Mouse (Mus musculus) midbrain, embryonic 13.5 days (tissue): ENCODE measurements around the gene 4930524B15Rik. TPM values are rescaled to one million over a fixed set of nuclear protein-coding genes. Genes with fewer than 3 reads are reported as not detected.

ENCODE experiments used
- ATAC-seq: fragments of 200-750 bp; cut with Nextera tagmentation; 2 replicates; pipeline ENCODE4 v1.8.0; 2017; ENCODE audit warnings: mild to moderate bottlenecking, moderate TSS enrichment, moderate library complexity
- H3K27ac ChIP-seq: fragments of 300-500 bp; sonication (generic); 2 replicates; pipeline ENCODE4 v1.5.1; 2015; ENCODE audit warnings: inconsistent platforms, mild to moderate bottlenecking, moderate library complexity
- H3K27me3 ChIP-seq: fragments of 300-500 bp; sonication (generic); 2 replicates; pipeline ENCODE4 v1.6.1; 2015; ENCODE audit warnings: mild to moderate bottlenecking, inconsistent platforms
- H3K36me3 ChIP-seq: fragments of 300-500 bp; sonication (generic); 2 replicates; pipeline ENCODE4 v1.6.1; 2015; ENCODE audit warnings: mild to moderate bottlenecking, inconsistent platforms
- H3K4me1 ChIP-seq: fragments of 300-500 bp; sonication (generic); replicated peaks from 2 replicates; pipeline ENCODE4 v1.6.1; 2015; ENCODE audit warnings: inconsistent platforms
- H3K4me2 ChIP-seq: fragments of 300-500 bp; sonication (generic); replicated peaks from 2 replicates; pipeline ENCODE4 v1.6.1; 2015; ENCODE audit warnings: moderate library complexity, mild to moderate bottlenecking, inconsistent platforms
- H3K4me3 ChIP-seq: fragments of 300-500 bp; sonication (generic); replicated peaks from 2 replicates; pipeline ENCODE4 v1.5.1; 2015; ENCODE audit warnings: mild to moderate bottlenecking, inconsistent platforms
- H3K9ac ChIP-seq: fragments of 300-500 bp; sonication (generic); replicated peaks from 2 replicates; pipeline ENCODE4 v1.6.1; 2015; ENCODE audit warnings: mild to moderate bottlenecking, inconsistent platforms
- H3K9me3 ChIP-seq: fragments of 300-500 bp; sonication (generic); 2 replicates; pipeline ENCODE4 v1.6.1; 2016; ENCODE audit warnings: mild to moderate bottlenecking, inconsistent platforms
- WGBS: fragments of 180-500 bp; shearing (Covaris S2); methylation state at CpG from one replicate; pipeline ENCODE4 v1.1.7; 2015; 5-methylcytosine and 5-hydroxymethylcytosine counted together
- polyA plus RNA-seq: library from polyadenylated mRNA; unstranded; fragments of >200 nt; fragmentation: Nextera tagmentation; extraction: Ambion mirVana; gene quantifications from 2 replicates; pipeline ENCODE4 v1.2.1, GENCODE M21; 2015

The 4930524B15Rik gene
- polyA plus RNA-seq = 0.26 and 0.48 TPM in 2 replicates

DNA sequence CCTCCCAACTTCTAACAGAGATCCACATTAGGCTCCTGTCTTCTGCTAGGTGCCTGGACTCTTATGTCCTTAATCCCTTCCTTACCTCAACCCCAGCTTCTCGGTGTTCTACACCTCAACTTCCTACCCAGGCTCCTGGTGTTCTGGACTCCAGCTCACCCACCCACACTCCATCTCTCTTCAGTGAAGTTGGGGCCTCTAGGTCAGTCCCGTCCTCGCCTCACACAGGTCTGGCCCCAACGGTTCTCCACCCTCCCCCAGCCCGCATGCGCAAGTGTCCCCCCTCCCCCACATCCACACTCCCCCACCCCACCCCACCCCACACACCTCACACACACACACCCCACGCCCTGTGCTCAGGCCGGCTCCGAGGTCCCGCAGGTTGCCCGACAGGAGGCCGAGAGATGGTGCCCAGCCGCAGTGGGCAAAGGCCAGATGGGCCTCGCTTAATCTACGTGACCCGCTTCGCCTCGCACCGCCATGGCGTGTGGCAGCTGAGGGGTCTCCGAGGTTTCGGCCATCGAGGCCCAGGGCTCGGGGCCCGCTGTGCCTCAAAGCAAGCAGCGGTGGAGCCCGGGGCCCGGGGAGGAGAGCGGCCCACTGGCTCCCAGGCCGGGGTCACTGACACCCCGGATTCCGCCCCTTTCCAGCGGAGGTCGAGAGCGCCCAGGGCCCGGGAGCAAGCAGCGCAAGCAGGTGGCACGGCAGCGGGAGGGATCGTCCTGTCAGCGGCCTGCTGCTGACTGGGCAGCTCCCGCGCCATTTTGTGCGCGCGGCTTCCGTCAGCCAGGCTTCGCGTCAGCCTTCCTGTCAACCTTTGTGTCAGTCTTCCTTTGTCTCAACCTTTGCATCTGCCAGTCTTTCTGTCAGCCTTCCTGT lies at the start of gene 4930524B15Rik:
4930524B15Rik (plus strand) TSS at position 337 of the 879 bp plus-strand sequence.
- Histone ChIP-seq H3K9ac (peak within 1 kb of the TSS; percentile 45), H3K27ac (no peak within 1 kb of the TSS), H3K4me1 (peaks cover 4% of the 10 kb centered on the region), H3K4me2 (peak within 1 kb of the TSS; percentile 53), H3K9me3 (no peaks in the 10 kb centered on the region), H3K36me3 (no peaks in the 10 kb centered on the region), H3K4me3 (peak within 1 kb of the TSS; percentile 25), H3K27me3 (no peaks in the 10 kb centered on the region)
- ATAC-seq = peak; percentile 87
- 43% methylated on average over 49 of the region's 49 CpGs for WGBS

DNA sequence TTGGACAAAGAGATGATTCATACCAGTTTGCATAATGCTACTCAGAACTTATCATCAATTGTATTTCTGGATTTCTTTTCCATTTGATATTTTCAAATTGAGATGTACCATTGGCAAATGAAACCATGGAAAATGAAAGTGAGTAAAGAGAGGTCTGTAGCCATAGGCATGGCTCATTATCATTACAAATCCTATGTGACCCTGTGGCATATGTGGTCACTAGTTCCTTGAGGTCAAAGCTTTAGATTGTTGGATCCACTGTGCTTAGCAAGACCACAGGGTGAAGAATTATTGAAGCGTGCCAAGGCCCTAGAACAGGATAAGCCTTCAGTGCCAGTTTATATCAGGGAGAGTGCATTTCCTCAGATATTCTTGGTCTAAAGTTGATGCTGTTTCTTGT lies 47.6 kb upstream of the 4930524B15Rik start:
- no peak for ATAC-seq
- WGBS = 98% methylated on average over 1 of the region's 1 CpGs
- Histone ChIP-seq H3K27me3 (no peaks in the 10 kb centered on the region), H3K9me3 (no peaks in the 10 kb centered on the region), H3K4me3 (no peak overlapping the region), H3K4me1 (no peaks in the 10 kb centered on the region), H3K9ac (no peak overlapping the region), H3K27ac (no peak overlapping the region), H3K4me2 (no peak overlapping the region), H3K36me3 (peaks cover 11% of the 10 kb centered on the region)

DNA sequence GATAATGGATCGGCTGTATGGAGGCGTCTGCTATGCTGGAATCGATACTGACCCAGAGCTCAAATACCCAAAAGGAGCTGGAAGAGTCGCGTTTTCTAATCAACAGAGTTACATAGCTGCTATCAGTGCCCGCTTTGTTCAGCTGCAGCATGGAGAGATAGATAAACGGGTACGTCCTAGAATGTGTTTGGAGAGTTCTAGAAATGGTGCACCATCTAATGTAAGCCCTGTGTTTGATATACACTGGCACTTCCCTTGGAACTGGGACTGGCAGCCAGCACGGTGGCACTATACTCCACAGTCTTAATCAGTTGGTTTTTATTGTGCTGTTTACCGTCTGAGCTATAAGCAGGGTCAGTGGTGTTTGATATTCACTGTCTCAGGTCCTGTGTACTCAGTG lies 35.3 kb upstream of the 4930524B15Rik start:
- no peak overlapping the region for H3K4me2 ChIP-seq
- H3K27me3 ChIP-seq = no peaks in the 10 kb centered on the region
- no peak overlapping the region for H3K27ac ChIP-seq
- no peaks in the 10 kb centered on the region for H3K4me1 ChIP-seq
- H3K9ac ChIP-seq = no peak overlapping the region
- no peaks in the 10 kb centered on the region for H3K9me3 ChIP-seq
- no peak overlapping the region for H3K4me3 ChIP-seq
- 95% methylated on average over 10 of the region's 10 CpGs for WGBS
- no peak for ATAC-seq
- H3K36me3 ChIP-seq = peaks cover 65% of the 10 kb centered on the region

DNA sequence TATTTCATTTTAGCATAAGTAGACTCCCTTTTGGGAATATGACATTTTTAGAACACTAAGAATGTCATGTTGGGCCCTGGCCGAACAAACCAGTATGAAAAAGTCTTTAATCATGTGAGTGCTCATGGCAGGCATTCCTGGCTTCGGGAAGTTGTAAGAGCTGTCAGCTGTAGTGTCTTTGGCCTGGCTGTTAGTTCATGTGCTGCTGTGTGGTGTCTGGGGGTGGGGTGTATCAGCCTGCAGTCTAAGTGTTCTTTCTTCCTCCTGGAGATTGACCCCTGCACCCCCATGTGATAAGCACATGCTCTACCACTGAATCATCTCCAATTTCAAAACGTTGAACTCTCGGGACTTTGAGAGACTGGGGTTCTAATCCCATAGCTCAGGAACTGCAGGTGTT lies 29.7 kb upstream of the 4930524B15Rik start:
- peaks cover 27% of the 10 kb centered on the region for H3K36me3 ChIP-seq
- no peak overlapping the region for H3K27ac ChIP-seq
- no peak for ATAC-seq
- peaks cover 3% of the 10 kb centered on the region for H3K4me1 ChIP-seq
- H3K4me2 ChIP-seq = no peak overlapping the region
- 58% methylated on average over 4 of the region's 4 CpGs for WGBS
- no peak overlapping the region for H3K9ac ChIP-seq
- H3K27me3 ChIP-seq = no peaks in the 10 kb centered on the region
- no peak overlapping the region for H3K4me3 ChIP-seq
- H3K9me3 ChIP-seq = no peaks in the 10 kb centered on the region

DNA sequence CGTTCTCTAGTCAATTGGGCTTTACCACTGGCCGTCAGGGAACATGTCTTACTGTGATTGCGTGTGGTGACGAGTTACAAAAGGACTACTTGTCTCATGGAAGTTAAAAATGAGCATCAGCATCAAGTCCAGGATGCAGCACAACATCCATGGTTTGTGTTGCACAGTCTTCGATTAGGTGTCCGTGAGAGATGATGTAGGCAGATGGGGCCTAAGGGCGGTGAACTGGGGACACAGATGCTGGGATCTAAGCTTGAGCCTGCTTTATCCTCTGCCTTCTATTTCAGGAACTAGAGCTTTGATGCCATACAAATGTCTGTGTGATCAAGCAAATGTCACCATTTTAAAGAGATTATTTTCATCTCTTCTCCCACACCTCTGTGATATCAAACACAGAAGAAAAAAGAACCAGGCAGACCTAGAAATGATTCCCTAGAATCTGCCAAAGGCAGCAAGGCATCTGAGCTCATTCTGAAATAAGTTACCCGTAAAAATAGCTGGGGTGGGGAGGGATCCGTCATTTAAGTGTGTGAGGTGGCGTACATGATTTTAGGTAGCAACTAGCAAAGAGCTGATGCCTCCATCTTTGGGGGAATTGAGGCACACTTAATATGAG lies 28.4 kb upstream of the 4930524B15Rik start:
- Histone ChIP-seq H3K36me3 (peaks cover 14% of the 10 kb centered on the region), H3K4me1 (peaks cover 16% of the 10 kb centered on the region), H3K4me2 (no peak overlapping the region), H3K9me3 (no peaks in the 10 kb centered on the region), H3K9ac (no peak overlapping the region), H3K27me3 (no peaks in the 10 kb centered on the region), H3K27ac (no peak overlapping the region), H3K4me3 (no peak overlapping the region)
- 93% methylated on average over 10 of the region's 10 CpGs for WGBS
- ATAC-seq = no peak

DNA sequence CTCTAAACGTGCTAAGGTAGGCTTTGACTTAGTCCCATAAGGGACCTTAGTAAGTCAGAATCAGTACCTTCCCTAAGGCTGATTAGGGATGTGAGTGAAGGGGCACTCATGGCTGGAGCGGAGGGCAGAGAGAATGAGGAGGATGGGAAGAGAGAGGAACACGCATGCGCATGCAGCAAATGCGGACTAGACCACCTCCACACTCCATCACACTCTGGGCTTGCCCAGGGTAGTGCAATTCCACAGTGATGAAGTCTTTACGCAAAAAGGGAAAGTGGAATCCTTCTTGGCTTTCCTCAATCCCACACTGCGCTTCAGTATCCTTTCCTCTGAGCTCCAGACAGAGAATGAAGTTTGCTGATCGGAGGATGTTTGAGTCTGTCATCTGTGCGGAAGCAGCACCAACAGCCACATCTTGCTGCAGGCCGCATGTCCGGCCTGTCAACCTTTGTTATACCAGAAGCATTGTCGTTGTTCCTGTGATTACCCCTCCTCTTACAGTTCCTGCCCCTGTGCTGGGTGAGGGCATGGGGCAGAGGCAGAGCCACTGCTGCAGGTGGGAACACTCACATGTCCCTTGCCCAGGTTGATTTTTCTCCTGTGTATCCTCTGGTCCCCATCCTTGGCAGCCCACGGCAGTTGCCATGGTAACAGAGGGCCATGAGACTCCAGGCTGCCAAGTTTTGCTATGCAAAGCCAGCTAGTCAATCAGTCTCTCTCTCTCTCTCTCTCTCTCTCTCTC lies 24.3 kb upstream of the 4930524B15Rik start:
- 61% methylated on average over 13 of the region's 13 CpGs for WGBS
- Histone ChIP-seq H3K4me3 (no peak overlapping the region), H3K27me3 (no peaks in the 10 kb centered on the region)

DNA sequence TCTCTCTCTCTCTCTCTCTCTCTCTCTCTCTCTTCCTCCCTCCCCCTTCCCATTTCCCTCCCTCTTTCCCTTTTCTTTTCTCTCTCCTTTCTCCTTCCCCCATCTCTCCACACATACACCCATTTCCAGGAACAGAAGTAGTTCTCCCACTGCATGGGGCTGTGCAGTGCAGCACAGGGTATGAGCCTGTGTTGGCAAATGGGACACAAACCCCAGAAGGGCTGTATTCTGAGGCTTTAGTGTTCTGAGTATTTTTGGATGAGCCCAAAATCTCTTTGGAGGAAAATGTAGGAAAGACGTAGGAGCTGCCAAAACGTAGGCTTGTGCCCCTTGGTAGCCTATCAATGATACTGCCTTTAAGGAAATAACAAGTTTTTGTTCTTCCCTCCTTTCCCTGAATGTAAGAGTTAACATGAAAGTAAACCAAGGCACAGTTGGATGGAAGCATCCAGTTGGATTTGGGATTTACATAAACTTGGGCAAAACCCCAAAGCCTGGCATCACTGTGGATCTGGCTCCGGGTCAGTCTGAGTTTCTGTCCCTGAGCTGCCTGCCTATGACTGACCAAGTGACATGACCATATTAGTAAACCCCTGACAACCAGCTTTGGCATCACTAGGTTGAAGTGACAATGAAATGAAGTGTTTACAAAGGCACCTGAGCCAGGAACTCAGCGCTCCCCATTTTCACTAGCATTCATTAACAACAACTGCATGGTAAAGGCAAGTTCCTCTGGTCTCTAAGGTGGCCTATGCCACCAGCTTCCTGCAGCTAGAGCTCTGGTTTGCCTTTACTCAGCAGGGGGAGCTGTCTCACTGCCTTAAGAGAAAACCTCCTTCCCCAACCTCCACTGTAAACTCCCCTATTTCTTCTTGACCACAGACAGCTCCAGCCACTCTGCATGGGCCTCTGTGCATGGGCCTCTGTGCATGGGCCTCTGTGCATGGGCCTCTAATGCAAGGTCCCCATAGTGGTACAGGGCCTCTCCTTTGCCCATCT lies 23.5 kb upstream of the 4930524B15Rik start:
- H3K9ac ChIP-seq = no peak overlapping the region

More for the DNA sequence above, 24.3 kb upstream of the 4930524B15Rik start:
- H3K4me2 ChIP-seq = peak overlapping the region; percentile 25; the same call in 1 of the 2 replicates
- H3K9me3 ChIP-seq = no peaks in the 10 kb centered on the region
- H3K27ac ChIP-seq = peak overlapping the region; percentile 42
- H3K4me1 ChIP-seq = peaks cover 17% of the 10 kb centered on the region
- peak; percentile 88 for ATAC-seq
- H3K9ac ChIP-seq = no peak overlapping the region
- no peaks in the 10 kb centered on the region; the same call in 1 of the 2 replicates for H3K36me3 ChIP-seq

DNA sequence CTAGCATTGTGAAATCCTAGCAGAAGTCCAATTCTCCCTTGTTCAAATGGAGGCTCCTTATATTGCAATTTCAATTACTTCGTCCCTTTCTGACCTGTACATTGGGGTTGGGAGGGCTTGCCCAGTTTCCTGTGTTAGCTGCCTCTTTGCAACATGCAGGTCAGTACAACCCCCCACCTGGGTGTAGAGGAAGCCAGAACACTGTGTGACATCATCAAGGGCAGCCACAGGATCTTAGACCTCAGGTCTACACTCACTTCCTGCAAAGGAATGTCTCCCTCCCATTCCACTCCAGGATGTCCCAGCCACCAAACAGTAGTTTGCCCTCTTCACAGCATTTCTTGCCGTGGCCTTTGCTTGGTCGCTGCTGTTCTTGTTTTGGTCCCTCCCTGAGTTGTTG lies 19.9 kb upstream of the 4930524B15Rik start:
- H3K9me3 ChIP-seq = no peaks in the 10 kb centered on the region
- H3K4me1 ChIP-seq = peaks cover 28% of the 10 kb centered on the region
- H3K9ac ChIP-seq = no peak overlapping the region
- 91% methylated on average over 3 of the region's 3 CpGs for WGBS
- no peaks in the 10 kb centered on the region for H3K36me3 ChIP-seq
- ATAC-seq = no peak
- no peak overlapping the region for H3K4me3 ChIP-seq
- no peaks in the 10 kb centered on the region; the same call in 1 of the 2 replicates for H3K27me3 ChIP-seq
- no peak overlapping the region for H3K27ac ChIP-seq
- no peak overlapping the region for H3K4me2 ChIP-seq

More for the DNA sequence above, 23.5 kb upstream of the 4930524B15Rik start:
- H3K36me3 ChIP-seq = no peaks in the 10 kb centered on the region
- H3K27ac ChIP-seq = no peak overlapping the region
- peak; percentile 72 for ATAC-seq
- no peak overlapping the region for H3K4me3 ChIP-seq
- H3K4me2 ChIP-seq = no peak overlapping the region
- peaks cover 17% of the 10 kb centered on the region for H3K4me1 ChIP-seq
- H3K9me3 ChIP-seq = no peaks in the 10 kb centered on the region
- WGBS = 77% methylated on average over 4 of the region's 4 CpGs
- no peaks in the 10 kb centered on the region for H3K27me3 ChIP-seq

DNA sequence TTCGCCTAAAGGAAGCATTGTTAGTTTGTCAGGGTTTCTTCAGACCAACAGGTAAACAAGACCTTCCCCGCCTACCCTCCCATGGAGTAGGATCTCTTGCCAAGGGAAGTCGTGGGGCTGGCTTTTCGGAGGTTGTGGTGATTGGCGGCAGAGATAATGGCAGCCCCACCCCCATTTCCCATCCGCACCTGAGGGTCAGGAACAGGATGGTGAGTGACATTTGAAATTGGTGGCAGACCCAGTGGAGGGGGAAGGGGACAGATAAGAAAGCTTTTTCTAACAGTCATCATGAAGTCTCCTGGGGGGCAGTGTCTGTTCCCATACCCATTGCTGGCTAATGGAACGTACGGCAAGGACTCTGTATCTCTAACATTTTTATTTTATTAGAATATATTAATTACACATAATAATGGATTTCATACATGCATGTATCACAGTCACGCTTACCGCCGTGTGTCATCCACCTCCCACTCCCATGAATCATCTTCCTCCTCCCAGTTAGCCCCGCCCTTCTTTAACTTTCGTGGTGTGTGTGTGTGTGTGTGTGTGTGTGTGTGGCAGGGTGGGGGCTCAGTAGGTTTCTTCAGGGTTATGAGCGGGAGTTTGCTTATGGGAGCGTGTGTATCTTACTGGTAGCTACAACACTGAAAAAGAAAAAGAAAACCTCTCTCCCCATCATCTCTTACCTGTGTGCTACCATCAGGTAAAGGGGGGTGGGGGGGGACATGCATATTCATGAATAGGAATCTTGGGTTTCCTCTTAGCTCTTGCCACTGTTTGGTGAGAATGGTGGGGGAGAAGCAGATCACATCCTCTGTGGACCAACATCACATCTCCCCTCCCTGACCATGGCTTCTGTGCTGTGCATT lies 16.7 kb upstream of the 4930524B15Rik start:
- peak; percentile 75 for ATAC-seq
- Histone ChIP-seq H3K4me3 (peak overlapping the region; percentile 42), H3K27ac (no peak overlapping the region), H3K9ac (peak overlapping the region; percentile 60), H3K4me2 (peak overlapping the region; percentile 59), H3K4me1 (peaks cover 12% of the 10 kb centered on the region), H3K36me3 (no peaks in the 10 kb centered on the region), H3K9me3 (no peaks in the 10 kb centered on the region), H3K27me3 (no peaks in the 10 kb centered on the region; the same call in 1 of the 2 replicates)
- WGBS = 28% methylated on average over 15 of the region's 15 CpGs

DNA sequence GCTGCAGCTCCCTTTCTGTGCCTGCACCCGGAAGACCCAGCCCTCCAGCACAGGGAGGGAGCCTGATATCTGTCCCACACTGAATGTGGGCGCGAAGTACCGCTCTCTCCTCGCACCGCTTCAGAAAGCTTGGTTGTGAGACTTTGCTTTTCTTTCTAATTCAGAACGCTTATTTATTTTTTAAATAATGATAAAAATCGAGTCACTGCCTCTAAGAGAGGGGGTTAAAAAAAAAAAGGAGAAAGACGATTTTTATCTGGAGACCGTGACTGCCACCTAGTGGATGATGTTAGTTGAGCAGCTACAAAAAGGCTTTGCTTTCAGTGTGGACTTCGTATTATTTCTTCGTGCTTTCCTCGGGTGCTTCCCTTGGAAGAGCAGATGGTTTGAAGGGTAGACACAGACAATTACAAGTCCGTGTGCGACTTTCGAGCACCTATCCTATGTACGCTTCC lies 16.0 kb upstream of the 4930524B15Rik start:
- WGBS = 3% methylated on average over 17 of the region's 17 CpGs
- H3K36me3 ChIP-seq = no peaks in the 10 kb centered on the region
- ATAC-seq = peak; percentile 93
- peaks cover 12% of the 10 kb centered on the region for H3K4me1 ChIP-seq
- H3K4me2 ChIP-seq = peak overlapping the region; percentile 59
- H3K27me3 ChIP-seq = no peaks in the 10 kb centered on the region; the same call in 1 of the 2 replicates
- H3K9me3 ChIP-seq = no peaks in the 10 kb centered on the region
- peak overlapping the region; percentile 60 for H3K9ac ChIP-seq
- H3K27ac ChIP-seq = no peak overlapping the region
- H3K4me3 ChIP-seq = peak overlapping the region; percentile 42
